Mouse (Mus musculus): Measurements from ENCODE around the gene Gm6034.
"Not testable (repeated sequence)": the region's sequence is repeated elsewhere in the genome, so short reads cannot be mapped to it uniquely, and the experiment has no call there.

DNA sequence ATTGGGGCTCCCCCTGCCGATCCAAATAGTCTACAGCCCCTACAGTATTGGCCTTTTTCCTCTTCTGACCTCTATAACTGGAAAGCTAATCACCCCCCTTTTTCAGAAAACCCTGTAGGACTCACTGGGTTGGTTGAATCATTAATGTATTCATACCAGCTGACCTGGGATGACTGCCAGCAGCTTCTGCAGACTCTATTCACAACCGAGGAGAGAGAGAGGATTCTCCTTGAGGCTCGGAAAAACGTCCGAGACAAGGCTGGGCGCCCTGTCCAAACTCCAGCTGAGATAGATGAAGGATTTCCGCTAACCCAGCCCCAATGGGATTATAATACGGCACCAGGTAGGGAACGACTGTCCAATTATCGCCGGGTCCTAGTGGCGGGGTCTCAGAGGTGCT, 59.3 kb downstream of the Gm6034 start:
- not testable (repeated sequence) for TF ChIP-seq POLR2A (IDR thresholded peaks at IDR 0.05; ENCODE audit: control insufficient read depth, extremely low read depth, insufficient read depth, low read length, poor library complexity); CTCF (IDR thresholded peaks at IDR 0.05; ENCODE audit: borderline replicate concordance, control insufficient read depth, extremely low read depth, insufficient read depth, low read length, poor library complexity)

Data from thymus, adult 2 months (tissue).